Mouse (Mus musculus): ENCODE measurements at regions not wholly inside any gene's neighbourhood (a gene's known extent, or its start where the extent isn't known, plus 50 kb on each side); places are given as distances from the start of the nearest gene placed in this dataset.

GRCm38 (mm10) chr5:5956716-5957115 lies 207.6 kb upstream of the Steap1 start:
- Histone ChIP-seq H3K27me3 (replicated peaks; ENCODE audit: control insufficient read depth, insufficient read depth, low read length) (no peaks in the 10 kb centered on the region), H3K27ac (ENCODE audit: low read depth) (no peak overlapping the region), H3K9me3 (ENCODE audit: control insufficient read depth, low read length) (no peaks in the 10 kb centered on the region), H3K4me1 (replicated peaks; ENCODE audit: control insufficient read depth, insufficient read depth, low read length) (no peaks in the 10 kb centered on the region), H3K4me2 (ENCODE audit: low read length) (no peak overlapping the region), H3K9ac (ENCODE audit: low read length) (no peak overlapping the region), H3K36me3 (ENCODE audit: control insufficient read depth, insufficient read depth, low read length) (no peaks in the 10 kb centered on the region), H3K4me3 (ENCODE audit: low read depth, low read length) (no peak overlapping the region)
- 74% methylated on average over 2 of the region's 2 CpGs for WGBS
- DNase-seq (ENCODE audit: low spot score) = no peak
- ATAC-seq (replicated peaks; ENCODE audit: low FRiP score, low TSS enrichment, low read depth) = no peak

GRCm38 (mm10) chr5:5955783-5956182 lies 206.7 kb upstream of the Steap1 start:
- no peak overlapping the region for H3K4me2 ChIP-seq (ENCODE audit: low read length)
- H3K36me3 ChIP-seq (ENCODE audit: control insufficient read depth, insufficient read depth, low read length) = no peaks in the 10 kb centered on the region
- no peak for ATAC-seq (replicated peaks; ENCODE audit: low FRiP score, low TSS enrichment, low read depth)
- H3K9ac ChIP-seq (ENCODE audit: low read length) = no peak overlapping the region
- H3K27ac ChIP-seq (ENCODE audit: low read depth) = no peak overlapping the region
- DNase-seq (ENCODE audit: low spot score) = no peak
- H3K4me3 ChIP-seq (ENCODE audit: low read depth, low read length) = no peak overlapping the region
- no peaks in the 10 kb centered on the region for H3K9me3 ChIP-seq (ENCODE audit: control insufficient read depth, low read length)
- no peaks in the 10 kb centered on the region for H3K4me1 ChIP-seq (replicated peaks; ENCODE audit: control insufficient read depth, insufficient read depth, low read length)
- 85% methylated on average over 2 of the region's 2 CpGs for WGBS
- no peaks in the 10 kb centered on the region for H3K27me3 ChIP-seq (replicated peaks; ENCODE audit: control insufficient read depth, insufficient read depth, low read length)

GRCm38 (mm10) chr5:5925796-5926195 lies 176.7 kb upstream of the Steap1 start:
- Histone ChIP-seq H3K4me3 (ENCODE audit: low read depth, low read length) (no peak overlapping the region), H3K9ac (ENCODE audit: low read length) (no peak overlapping the region), H3K36me3 (ENCODE audit: control insufficient read depth, insufficient read depth, low read length) (no peaks in the 10 kb centered on the region), H3K27ac (ENCODE audit: low read depth) (no peak overlapping the region), H3K4me2 (ENCODE audit: low read length) (no peak overlapping the region), H3K4me1 (replicated peaks; ENCODE audit: control insufficient read depth, insufficient read depth, low read length) (no peaks in the 10 kb centered on the region), H3K27me3 (replicated peaks; ENCODE audit: control insufficient read depth, insufficient read depth, low read length) (no peaks in the 10 kb centered on the region), H3K9me3 (ENCODE audit: control insufficient read depth, low read length) (no peaks in the 10 kb centered on the region)
- DNase-seq (ENCODE audit: low spot score) = no peak
- WGBS = 77% methylated on average over 3 of the region's 3 CpGs
- no peak for ATAC-seq (replicated peaks; ENCODE audit: low FRiP score, low TSS enrichment, low read depth)

GRCm38 (mm10) chr5:5916427-5916826 lies 167.3 kb upstream of the Steap1 start:
- H3K9me3 ChIP-seq (ENCODE audit: control insufficient read depth, low read length) = no peaks in the 10 kb centered on the region
- no peak for ATAC-seq (replicated peaks; ENCODE audit: low FRiP score, low TSS enrichment, low read depth)
- H3K4me2 ChIP-seq (ENCODE audit: low read length) = no peak overlapping the region
- no peak overlapping the region for H3K4me3 ChIP-seq (ENCODE audit: low read depth, low read length)
- no peaks in the 10 kb centered on the region for H3K36me3 ChIP-seq (ENCODE audit: control insufficient read depth, insufficient read depth, low read length)
- H3K27me3 ChIP-seq (replicated peaks; ENCODE audit: control insufficient read depth, insufficient read depth, low read length) = no peaks in the 10 kb centered on the region
- H3K9ac ChIP-seq (ENCODE audit: low read length) = no peak overlapping the region
- H3K4me1 ChIP-seq (replicated peaks; ENCODE audit: control insufficient read depth, insufficient read depth, low read length) = no peaks in the 10 kb centered on the region
- no peak overlapping the region for H3K27ac ChIP-seq (ENCODE audit: low read depth)
- 67% methylated on average over 1 of the region's 1 CpGs for WGBS
- DNase-seq (ENCODE audit: low spot score) = no peak

- H3K9me3 ChIP-seq (ENCODE audit: control insufficient read depth, low read length) = no peaks in the 10 kb centered on the region
- no peaks in the 10 kb centered on the region for H3K4me1 ChIP-seq (replicated peaks; ENCODE audit: control insufficient read depth, insufficient read depth, low read length)
- H3K36me3 ChIP-seq (ENCODE audit: control insufficient read depth, insufficient read depth, low read length) = no peaks in the 10 kb centered on the region
- H3K4me3 ChIP-seq (ENCODE audit: low read depth, low read length) = no peak overlapping the region
- H3K4me2 ChIP-seq (ENCODE audit: low read length) = no peak overlapping the region
- no peak overlapping the region for H3K27ac ChIP-seq (ENCODE audit: low read depth)
- WGBS = 78% methylated on average over 2 of the region's 2 CpGs
- no peaks in the 10 kb centered on the region for H3K27me3 ChIP-seq (replicated peaks; ENCODE audit: control insufficient read depth, insufficient read depth, low read length)
- no peak overlapping the region for H3K9ac ChIP-seq (ENCODE audit: low read length)
- DNase-seq (ENCODE audit: low spot score) = no peak
- ATAC-seq (replicated peaks; ENCODE audit: low FRiP score, low TSS enrichment, low read depth) = no peak
Measured at GRCm38 (mm10) chr5:5889376-5889775, 140.2 kb upstream of the Steap1 start.

GRCm38 (mm10) chr5:5873425-5873824 lies 124.3 kb upstream of the Steap1 start:
- no peaks in the 10 kb centered on the region for H3K9me3 ChIP-seq (ENCODE audit: control insufficient read depth, low read length)
- DNase-seq (ENCODE audit: low spot score) (no peak), ATAC-seq (replicated peaks; ENCODE audit: low FRiP score, low TSS enrichment, low read depth) (no peak)
- no peaks in the 10 kb centered on the region for H3K36me3 ChIP-seq (ENCODE audit: control insufficient read depth, insufficient read depth, low read length)
- H3K4me1 ChIP-seq (replicated peaks; ENCODE audit: control insufficient read depth, insufficient read depth, low read length) = no peaks in the 10 kb centered on the region
- no peaks in the 10 kb centered on the region for H3K27me3 ChIP-seq (replicated peaks; ENCODE audit: control insufficient read depth, insufficient read depth, low read length)
- H3K9ac ChIP-seq (ENCODE audit: low read length) = no peak overlapping the region
- no peak overlapping the region for H3K27ac ChIP-seq (ENCODE audit: low read depth)
- no peak overlapping the region for H3K4me2 ChIP-seq (ENCODE audit: low read length)
- no peak overlapping the region for H3K4me3 ChIP-seq (ENCODE audit: low read depth, low read length)
- WGBS = 85% methylated on average over 5 of the region's 5 CpGs

GRCm38 (mm10) chr5:5856146-5856724 lies 107.1 kb upstream of the Steap1 start:
- H3K27ac ChIP-seq (ENCODE audit: low read depth) = no peak overlapping the region
- ATAC-seq (replicated peaks; ENCODE audit: low FRiP score, low TSS enrichment, low read depth) (no peak), DNase-seq (ENCODE audit: low spot score) (no peak)
- H3K4me3 ChIP-seq (ENCODE audit: low read depth, low read length) = no peak overlapping the region
- no peaks in the 10 kb centered on the region for H3K27me3 ChIP-seq (replicated peaks; ENCODE audit: control insufficient read depth, insufficient read depth, low read length)
- no peaks in the 10 kb centered on the region for H3K9me3 ChIP-seq (ENCODE audit: control insufficient read depth, low read length)
- no peak overlapping the region for H3K4me2 ChIP-seq (ENCODE audit: low read length)
- H3K36me3 ChIP-seq (ENCODE audit: control insufficient read depth, insufficient read depth, low read length) = no peaks in the 10 kb centered on the region
- H3K4me1 ChIP-seq (replicated peaks; ENCODE audit: control insufficient read depth, insufficient read depth, low read length) = no peaks in the 10 kb centered on the region
- no peak overlapping the region for H3K9ac ChIP-seq (ENCODE audit: low read length)
- 71% methylated on average over 12 of the region's 12 CpGs for WGBS

- H3K9ac ChIP-seq (ENCODE audit: low read length) = no peak overlapping the region
- no peaks in the 10 kb centered on the region for H3K4me1 ChIP-seq (replicated peaks; ENCODE audit: control insufficient read depth, insufficient read depth, low read length)
- WGBS = 43% methylated on average over 9 of the region's 9 CpGs
- no peaks in the 10 kb centered on the region for H3K36me3 ChIP-seq (ENCODE audit: control insufficient read depth, insufficient read depth, low read length)
- no peak for DNase-seq (ENCODE audit: low spot score)
- H3K27ac ChIP-seq (ENCODE audit: low read depth) = no peak overlapping the region
- ATAC-seq (replicated peaks; ENCODE audit: low FRiP score, low TSS enrichment, low read depth) = 0 out of 2 replicates have a peak, but pooled peaks have one; percentile 53
- no peak overlapping the region for H3K4me3 ChIP-seq (ENCODE audit: low read depth, low read length)
- H3K4me2 ChIP-seq (ENCODE audit: low read length) = no peak overlapping the region
- no peaks in the 10 kb centered on the region for H3K27me3 ChIP-seq (replicated peaks; ENCODE audit: control insufficient read depth, insufficient read depth, low read length)
- no peaks in the 10 kb centered on the region for H3K9me3 ChIP-seq (ENCODE audit: control insufficient read depth, low read length)
Measured at GRCm38 (mm10) chr5:5845805-5846496, 96.8 kb upstream of the Steap1 start.

- ATAC-seq (replicated peaks; ENCODE audit: low FRiP score, low TSS enrichment, low read depth) = no peak
- no peak overlapping the region for H3K27ac ChIP-seq (ENCODE audit: low read depth)
- no peaks in the 10 kb centered on the region for H3K36me3 ChIP-seq (ENCODE audit: control insufficient read depth, insufficient read depth, low read length)
- H3K9me3 ChIP-seq (ENCODE audit: control insufficient read depth, low read length) = no peaks in the 10 kb centered on the region
- no peak overlapping the region for H3K9ac ChIP-seq (ENCODE audit: low read length)
- H3K4me2 ChIP-seq (ENCODE audit: low read length) = no peak overlapping the region
- no peaks in the 10 kb centered on the region for H3K4me1 ChIP-seq (replicated peaks; ENCODE audit: control insufficient read depth, insufficient read depth, low read length)
- H3K27me3 ChIP-seq (replicated peaks; ENCODE audit: control insufficient read depth, insufficient read depth, low read length) = no peaks in the 10 kb centered on the region
- DNase-seq (ENCODE audit: low spot score) = no peak
- H3K4me3 ChIP-seq (ENCODE audit: low read depth, low read length) = no peak overlapping the region
- 91% methylated on average over 3 of the region's 3 CpGs for WGBS
Measured at GRCm38 (mm10) chr5:5844312-5844711, 95.2 kb upstream of the Steap1 start.

Data from intestine, embryonic 14.5 days (tissue).